Mouse (Mus musculus) forebrain, postnatal 0 days (tissue): ENCODE results near the gene 9330159F19Rik. TPM values are rescaled to one million over a fixed set of nuclear protein-coding genes. Genes with fewer than 3 reads are reported as not detected.

ENCODE experiments used
- ATAC-seq: fragments of 200-750 bp; cut with Nextera tagmentation; 2 replicates; pipeline ENCODE4 v1.8.0; 2017; ENCODE audit warnings: mild to moderate bottlenecking, moderate library complexity
- DNase-seq: peaks from one replicate; pipeline ENCODE4 v3.0.0-alpha.2; 2015
- H3K27ac ChIP-seq: fragments of 300-500 bp; sonication (generic); 2 replicates; pipeline ENCODE4 v1.5.1; 2014; ENCODE audit warnings: low read depth, mild to moderate bottlenecking, antibody characterized with exemption, low read length, moderate library complexity, mixed read lengths
- H3K27me3 ChIP-seq: fragments of 300-500 bp; sonication (generic); 2 replicates; pipeline ENCODE4 v1.6.1; 2014; ENCODE audit warnings: mild to moderate bottlenecking, low read length, mixed read lengths; ENCODE audit not compliant: insufficient read depth
- H3K36me3 ChIP-seq: fragments of 300-500 bp; sonication (generic); 2 replicates; pipeline ENCODE4 v1.6.1; 2014; ENCODE audit warnings: mild to moderate bottlenecking, moderate library complexity; ENCODE audit not compliant: insufficient read depth
- H3K4me1 ChIP-seq: fragments of 300-500 bp; sonication (generic); 2 replicates; pipeline ENCODE4 v1.6.1; 2014; ENCODE audit warnings: antibody characterized with exemption; ENCODE audit not compliant: insufficient read depth
- H3K4me2 ChIP-seq: fragments of 300-500 bp; sonication (generic); 2 replicates; pipeline ENCODE4 v1.6.1; 2014; ENCODE audit warnings: low read depth, mild to moderate bottlenecking, moderate library complexity
- H3K4me3 ChIP-seq: fragments of 300-500 bp; sonication (generic); 2 replicates; pipeline ENCODE4 v1.5.1; 2014; ENCODE audit warnings: low read depth, low read length, mixed read lengths
- H3K9ac ChIP-seq: fragments of 300-500 bp; sonication (generic); 2 replicates; pipeline ENCODE4 v1.6.1; 2014; ENCODE audit warnings: mild to moderate bottlenecking
- H3K9me3 ChIP-seq: fragments of 300-500 bp; sonication (generic); 2 replicates; pipeline ENCODE4 v1.6.1; 2016; ENCODE audit warnings: low read length
- CTCF ChIP-seq: sonication (generic); IDR thresholded peaks from 2 replicates; pipeline ENCODE4 v1.5.1; 2016; ENCODE audit warnings: antibody characterized with exemption, control low read depth, low read depth
- WGBS: fragments of 180-500 bp; shearing (Covaris S2); extraction: QIAGEN DNeasy Blood & Tissue Kit; methylation state at CpG from one replicate; pipeline ENCODE4 v1.1.7; 2014; 5-methylcytosine and 5-hydroxymethylcytosine counted together
- polyA plus RNA-seq: library from polyadenylated mRNA; unstranded; fragments of >200 nt; fragmentation: Nextera tagmentation; extraction: Ambion mirVana; gene quantifications from 2 replicates; pipeline ENCODE4 v1.2.1, GENCODE M21; 2015
- total RNA-seq: library from RNA; depleted of rRNA; stranded (reverse); fragments of >200 nt; gene quantifications from 2 replicates; pipeline ENCODE4 v1.2.3, GENCODE M21; 2014

Gene 9330159F19Rik
- total and polyA plus RNA-seq, 2 experiments from 2014 or later: 23.8 to 98.6 TPM

DNA sequence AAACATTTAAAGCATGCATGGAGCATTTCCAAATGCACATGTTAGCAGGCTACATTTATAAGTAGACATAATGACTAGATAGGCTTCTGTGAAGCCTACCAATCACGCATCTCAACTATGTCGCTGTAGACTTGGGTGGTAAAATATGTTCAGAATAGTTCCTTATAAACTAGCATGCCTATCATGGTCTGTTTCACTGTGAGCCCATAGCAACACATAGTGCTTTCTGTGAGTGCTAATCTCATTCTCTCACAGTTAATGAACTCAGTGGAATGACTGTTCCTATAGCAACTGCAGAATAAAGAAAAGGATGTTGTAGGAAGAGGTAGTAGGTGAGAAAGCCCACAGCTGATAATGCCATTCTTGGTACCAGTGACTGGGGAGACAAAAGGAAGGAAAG lies 30.4 kb upstream of the 9330159F19Rik start:
- Histone ChIP-seq H3K27ac (no peak overlapping the region), H3K36me3 (peaks cover 39% of the 10 kb centered on the region), H3K4me3 (no peak overlapping the region), H3K9ac (no peak overlapping the region), H3K4me1 (no peaks in the 10 kb centered on the region), H3K27me3 (no peaks in the 10 kb centered on the region), H3K9me3 (no peaks in the 10 kb centered on the region), H3K4me2 (no peak overlapping the region)
- DNase-seq: no peak
- WGBS: 34% methylated on average over 2 of the region's 2 CpGs
- no peak for TF ChIP-seq CTCF
- ATAC-seq: no peak; the same call in 1 of the 2 replicates

DNA sequence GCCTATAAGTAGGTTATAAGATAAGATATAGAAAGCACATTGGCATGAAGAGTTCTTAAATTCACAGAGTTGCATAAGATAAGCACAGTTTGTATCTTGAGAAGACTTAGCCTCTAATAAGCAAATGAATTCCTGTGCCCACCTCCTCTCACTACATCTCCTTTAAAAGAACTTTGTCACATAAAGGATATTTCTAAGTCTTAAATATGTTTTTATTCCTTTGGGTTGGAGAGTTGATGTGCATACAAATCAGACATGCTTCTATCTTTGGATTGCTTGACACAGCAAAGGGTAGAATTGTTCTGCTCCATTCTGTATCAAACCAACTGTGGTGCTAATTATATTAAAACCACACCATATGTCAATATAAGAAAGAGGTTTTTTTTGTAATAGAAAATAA lies 17.6 kb upstream of the 9330159F19Rik start:
- H3K27me3 ChIP-seq: no peaks in the 10 kb centered on the region
- H3K4me3 ChIP-seq: no peak overlapping the region
- H3K9me3 ChIP-seq: no peaks in the 10 kb centered on the region
- ATAC-seq (no peak), DNase-seq (no peak)
- no peak overlapping the region for H3K4me2 ChIP-seq
- no peak overlapping the region for H3K9ac ChIP-seq
- H3K4me1 ChIP-seq: no peaks in the 10 kb centered on the region
- no peak for TF ChIP-seq CTCF
- no peak overlapping the region for H3K27ac ChIP-seq
- peaks cover 30% of the 10 kb centered on the region for H3K36me3 ChIP-seq

DNA sequence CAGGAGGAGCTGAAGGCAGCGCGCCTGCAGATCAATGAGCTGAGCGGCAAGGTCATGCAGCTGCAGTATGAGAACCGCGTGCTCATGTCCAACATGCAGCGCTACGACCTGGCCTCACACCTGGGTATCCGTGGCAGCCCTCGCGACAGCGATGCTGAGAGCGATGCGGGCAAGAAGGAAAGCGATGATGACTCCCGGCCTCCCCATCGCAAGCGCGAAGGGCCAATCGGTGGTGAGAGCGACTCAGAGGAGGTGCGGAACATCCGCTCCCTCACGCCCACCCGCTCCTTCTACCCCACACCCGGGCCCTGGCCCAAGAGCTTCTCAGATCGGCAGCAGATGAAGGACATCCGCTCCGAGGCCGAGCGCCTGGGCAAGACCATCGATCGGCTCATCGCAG lies 14.6 kb upstream of the 9330159F19Rik start:
- no peak for TF ChIP-seq CTCF
- WGBS: 97% methylated on average over 33 of the region's 33 CpGs
- no peak overlapping the region for H3K27ac ChIP-seq
- H3K4me2 ChIP-seq: no peak overlapping the region
- no peak overlapping the region for H3K9ac ChIP-seq
- no peaks in the 10 kb centered on the region for H3K9me3 ChIP-seq
- ATAC-seq (no peak), DNase-seq (no peak)
- H3K27me3 ChIP-seq: no peaks in the 10 kb centered on the region
- H3K4me3 ChIP-seq: no peak overlapping the region
- H3K4me1 ChIP-seq: no peaks in the 10 kb centered on the region
- H3K36me3 ChIP-seq: peaks cover 46% of the 10 kb centered on the region

DNA sequence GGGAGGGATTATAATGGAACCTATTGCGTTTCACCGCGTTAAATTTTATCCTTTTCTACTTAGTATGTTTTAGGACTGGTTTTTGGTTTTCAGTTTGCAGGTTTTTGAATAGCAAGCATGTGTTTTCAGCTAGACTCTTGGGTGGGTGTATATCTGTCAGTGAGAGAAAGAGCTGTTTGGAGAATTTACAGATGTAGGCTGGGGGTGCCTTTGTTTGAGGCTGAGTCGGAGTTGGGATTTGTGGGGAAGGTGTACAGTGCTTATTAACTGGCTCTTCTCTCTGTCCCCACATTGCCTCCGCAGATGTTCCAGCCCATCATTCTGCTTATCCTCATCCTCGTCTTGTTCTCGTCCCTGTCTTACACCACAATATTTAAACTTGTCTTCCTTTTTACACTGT lies 12.8 kb upstream of the 9330159F19Rik start, which contains the start of gene Gm49353:
Gm49353 (plus strand) TSS at position 313 of the 400 bp plus-strand sequence.
- WGBS: 85% methylated on average over 7 of the region's 7 CpGs
- no peak for TF ChIP-seq CTCF

DNA sequence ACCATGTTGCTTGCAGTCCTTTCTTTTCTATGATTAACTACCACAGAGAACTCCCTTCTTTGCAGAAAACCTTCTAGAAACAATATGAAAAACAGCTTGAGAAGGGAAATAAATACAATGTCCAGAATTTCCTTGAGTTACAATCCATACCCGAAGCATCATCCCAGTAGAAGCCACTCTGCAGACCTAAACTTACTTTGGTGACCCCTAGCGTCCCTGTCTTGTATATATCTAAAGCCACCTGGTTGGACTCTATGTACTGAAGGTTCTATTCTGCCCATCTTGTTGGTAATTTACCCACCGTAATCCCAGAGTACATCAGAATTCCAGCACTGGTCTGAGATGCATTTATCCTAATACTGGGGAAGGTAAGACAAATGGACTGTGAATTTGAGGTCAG lies 11.6 kb upstream of the 9330159F19Rik start:
- no peaks in the 10 kb centered on the region for H3K27me3 ChIP-seq
- DNase-seq: no peak
- no peak overlapping the region for H3K27ac ChIP-seq
- H3K36me3 ChIP-seq: peaks cover 57% of the 10 kb centered on the region
- no peak overlapping the region for H3K4me2 ChIP-seq
- TF ChIP-seq CTCF: no peak
- no peak overlapping the region for H3K9ac ChIP-seq
- no peaks in the 10 kb centered on the region for H3K9me3 ChIP-seq
- 74% methylated on average over 3 of the region's 3 CpGs for WGBS
- H3K4me3 ChIP-seq: no peak overlapping the region
- no peaks in the 10 kb centered on the region for H3K4me1 ChIP-seq
- ATAC-seq: no peak

More for the DNA sequence above, 12.8 kb upstream of the 9330159F19Rik start, which contains the start of gene Gm49353:
- Histone ChIP-seq H3K4me3 (no peak within 1 kb of the TSS), H3K4me2 (no peak within 1 kb of the TSS), H3K36me3 (peaks cover 54% of the 10 kb centered on the region), H3K27me3 (no peaks in the 10 kb centered on the region), H3K27ac (no peak within 1 kb of the TSS), H3K9ac (no peak within 1 kb of the TSS), H3K4me1 (no peaks in the 10 kb centered on the region), H3K9me3 (no peaks in the 10 kb centered on the region)
- DNase-seq (no peak), ATAC-seq (no peak)

DNA sequence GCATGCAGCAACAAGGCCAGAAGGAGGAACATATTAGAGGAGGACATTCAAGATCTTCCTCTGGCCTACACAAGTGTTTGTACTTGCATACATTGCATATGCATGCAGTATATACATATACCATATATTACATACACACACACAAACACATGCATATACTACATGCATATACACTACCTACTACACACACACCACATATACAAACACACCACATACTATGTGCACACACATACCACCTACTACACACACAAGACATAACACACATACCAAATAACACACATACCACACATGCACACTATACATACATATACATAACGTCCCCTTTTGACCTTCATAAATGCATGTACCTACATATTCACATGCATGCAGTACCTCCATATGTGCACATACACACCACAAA lies 10.8 kb upstream of the 9330159F19Rik start:
- DNase-seq: no peak
- H3K4me1 ChIP-seq: no peaks in the 10 kb centered on the region
- 95% methylated on average over 1 of the region's 1 CpGs for WGBS
- H3K4me2 ChIP-seq: no peak overlapping the region
- H3K4me3 ChIP-seq: no peak overlapping the region
- H3K27ac ChIP-seq: no peak overlapping the region
- TF ChIP-seq CTCF: no peak
- H3K9me3 ChIP-seq: no peaks in the 10 kb centered on the region
- ATAC-seq: peak; percentile 10; the same call in 1 of the 2 replicates
- H3K9ac ChIP-seq: no peak overlapping the region
- no peaks in the 10 kb centered on the region for H3K27me3 ChIP-seq
- H3K36me3 ChIP-seq: peaks cover 55% of the 10 kb centered on the region

DNA sequence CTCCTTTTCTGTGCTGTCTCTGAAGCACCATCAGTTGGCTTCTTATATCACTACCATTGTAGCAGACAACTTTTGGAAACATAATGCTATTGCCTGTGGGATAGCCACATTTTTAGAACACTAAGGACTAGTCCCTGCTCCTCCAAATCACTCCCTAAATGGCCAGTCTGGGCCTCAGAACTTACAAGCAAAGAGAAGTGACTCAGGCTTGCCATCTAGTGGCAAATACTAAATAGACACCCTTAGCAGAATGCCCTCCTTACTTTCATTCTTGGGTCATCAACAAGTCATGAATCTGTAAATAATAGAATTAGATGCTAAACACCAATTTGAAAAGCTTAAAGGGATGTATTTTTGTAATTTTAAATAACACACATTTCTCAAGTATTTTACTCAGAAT lies 4.7 kb upstream of the 9330159F19Rik start:
- no peaks in the 10 kb centered on the region for H3K27me3 ChIP-seq
- DNase-seq: peak; percentile 69
- H3K4me3 ChIP-seq: no peak overlapping the region
- no peak overlapping the region for H3K27ac ChIP-seq
- peaks cover 28% of the 10 kb centered on the region for H3K36me3 ChIP-seq
- no peaks in the 10 kb centered on the region for H3K4me1 ChIP-seq
- H3K4me2 ChIP-seq: no peak overlapping the region
- H3K9me3 ChIP-seq: no peaks in the 10 kb centered on the region
- peak; percentile 82 for TF ChIP-seq CTCF
- no peak overlapping the region for H3K9ac ChIP-seq
- peak; percentile 58 for ATAC-seq

DNA sequence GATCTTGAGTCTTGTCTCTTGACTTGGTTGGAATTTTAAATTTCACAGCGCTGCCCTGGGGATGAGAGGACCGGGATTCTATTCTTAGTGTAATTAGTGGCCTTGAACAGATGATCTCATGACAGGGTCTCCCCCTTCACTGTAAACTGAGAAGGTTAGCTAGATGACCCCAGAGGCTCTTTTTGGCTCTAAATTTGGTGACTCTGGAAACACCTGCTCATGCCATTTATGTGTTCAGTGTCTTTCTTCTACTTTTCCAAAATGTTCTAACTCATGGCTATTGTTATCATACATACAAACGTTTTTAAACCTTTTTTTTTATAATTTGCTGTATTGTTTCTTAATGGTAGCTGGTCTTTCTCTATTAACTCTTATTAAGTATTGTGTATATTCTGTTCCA lies 2.7 kb upstream of the 9330159F19Rik start:
- Histone ChIP-seq H3K36me3 (peaks cover 19% of the 10 kb centered on the region), H3K4me3 (no peak overlapping the region), H3K27ac (no peak overlapping the region), H3K27me3 (no peaks in the 10 kb centered on the region), H3K4me2 (no peak overlapping the region), H3K9me3 (no peaks in the 10 kb centered on the region), H3K9ac (no peak overlapping the region), H3K4me1 (no peaks in the 10 kb centered on the region)
- TF ChIP-seq CTCF: no peak
- WGBS: 54% methylated on average over 3 of the region's 3 CpGs
- ATAC-seq: no peak
- DNase-seq: no peak
